In the genomic region with DNA sequence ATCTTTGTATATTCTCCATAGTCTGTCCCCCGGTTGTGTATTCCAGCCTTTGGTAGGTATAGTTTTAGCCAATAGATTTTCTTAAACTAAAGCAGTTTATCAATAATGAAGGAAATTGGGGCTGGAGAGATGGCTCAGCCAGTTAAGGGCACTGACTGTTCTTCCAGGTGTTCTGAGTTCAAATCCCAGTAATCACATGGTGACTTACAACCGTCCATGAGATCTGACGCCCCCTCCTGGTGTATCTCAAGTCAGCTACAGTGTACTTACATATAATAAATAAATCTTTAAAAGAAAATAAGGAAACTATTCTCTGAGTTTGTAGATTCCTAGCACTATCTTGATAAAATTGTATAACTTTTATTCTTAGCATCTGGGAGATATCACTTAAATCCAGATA, we compare ENCODE assay signal across 26 mouse cellular contexts. TPM values are rescaled to one million over a fixed set of nuclear protein-coding genes. Genes with fewer than 3 reads are reported as not detected.
DNase-seq lines count a peak whose midpoint lies in the region; ATAC-seq and TF ChIP-seq lines count a peak whose summit lies in the region.
"Had no signal": no experiment of that assay in that cellular context is flagged by ENCODE, and none has a peak within 500 bp of the region (broad histone marks: within the 10 kb centered on the region; RNA-seq: fewer than 3 reads in every experiment).

No protein-coding gene starts in this region.

- no peak overlapping the region for H3K9ac ChIP-seq in lung, postnatal 0 days (replicated peaks; ENCODE audit: low read depth)
- H3K9ac ChIP-seq: embryonic facial prominence, embryonic 12.5 days; heart, embryonic 12.5 days; hindbrain, embryonic 13.5 days; midbrain, embryonic 15.5 days had no signal

- no peak for ATAC-seq in lung, postnatal 0 days
- no peak for ATAC-seq in frontal cortex, adult (ENCODE audit: low TSS enrichment)
- ATAC-seq: forebrain, embryonic 14.5 days; midbrain, embryonic 15.5 days had no signal

- no peak overlapping the region for H3K4me3 ChIP-seq in lung, postnatal 0 days (ENCODE audit: low read depth, low read length)
- no peak overlapping the region for H3K4me3 ChIP-seq in lung, adult 2 months (replicated peaks; ENCODE audit: extremely low read depth, low read depth, low read length)
- H3K4me3 ChIP-seq: embryonic facial prominence, embryonic 12.5 days; heart, embryonic 12.5 days; hindbrain, embryonic 13.5 days; midbrain, embryonic 15.5 days had no signal

- 92% methylated on average over 3 of the region's 3 CpGs for WGBS in lung, postnatal 0 days
- WGBS in lung, adult 2 months, result 91% methylated on average over 3 of the region's 3 CpGs

- no peak for TF ChIP-seq EP300 in lung, postnatal 0 days (IDR thresholded peaks at IDR 0.05)

- TF ChIP-seq POLR2A in lung, adult 2 months (IDR thresholded peaks at IDR 0.05; ENCODE audit: borderline replicate concordance, extremely low read depth, low read depth, low read length), result no peak

- no peaks in the 10 kb centered on the region for H3K9me3 ChIP-seq in lung, postnatal 0 days (ENCODE audit: low read length)
- H3K9me3 ChIP-seq: embryonic facial prominence, embryonic 12.5 days; G1E; hindbrain, embryonic 13.5 days; midbrain, embryonic 15.5 days had no signal

- H3K36me3 ChIP-seq in lung, postnatal 0 days (ENCODE audit: insufficient read depth, low read length), result peaks cover 25% of the 10 kb centered on the region; the same call in 1 of the 2 replicates

- peak; percentile 63 for DNase-seq in heart, adult 11 months
- DNase-seq in heart, adult 8-10 months (ENCODE audit: low spot score), result no peak
- no peak for DNase-seq in lung, postnatal 0 days (ENCODE audit: low spot score)
- DNase-seq in lung, adult 2 months, result no peak
- DNase-seq in ZHBTc4 (ENCODE audit: low read depth, low spot score), result peak; percentile 62
- DNase-seq in cerebellum, adult 18-20 months, result no peak
- DNase-seq: adrenal gland, adult 8-10 months; cerebellum, adult 9-10 months; cerebellum, postnatal 36 days; gastrocnemius, postnatal 25 days; heart, adult 18-20 months; heart, postnatal 4 days; kidney, adult 2 months; kidney, postnatal 36 days; lung, adult 18-20 months; lung, postnatal 14 days; spleen, adult 18-20 months; thymus, adult 18-20 months; thymus, postnatal 36 days had no signal

- H3K27ac ChIP-seq in lung, postnatal 0 days (ENCODE audit: low read length), result no peak overlapping the region
- H3K27ac ChIP-seq: embryonic facial prominence, embryonic 12.5 days; hindbrain, embryonic 13.5 days; midbrain, embryonic 15.5 days had no signal

- no peak overlapping the region for H3K4me2 ChIP-seq in lung, postnatal 0 days (replicated peaks; ENCODE audit: low read depth, low read length)
- H3K4me2 ChIP-seq: heart, embryonic 12.5 days; midbrain, embryonic 15.5 days had no signal

- H3K4me1 ChIP-seq in lung, postnatal 0 days (ENCODE audit: insufficient read depth, low read depth, low read length), result peaks cover 5% of the 10 kb centered on the region; the same call in 1 of the 2 replicates
- peaks cover 4% of the 10 kb centered on the region for H3K4me1 ChIP-seq in lung, adult 2 months (ENCODE audit: control insufficient read depth, insufficient read depth, low read length)

- H3K27me3 ChIP-seq in lung, postnatal 0 days (replicated peaks; ENCODE audit: insufficient read depth, low read length), result no peaks in the 10 kb centered on the region
- H3K27me3 ChIP-seq: embryonic facial prominence, embryonic 12.5 days; heart, embryonic 12.5 days; hindbrain, embryonic 13.5 days; midbrain, embryonic 15.5 days had no signal

- TF ChIP-seq CTCF in lung, postnatal 0 days (IDR thresholded peaks at IDR 0.05), result 0 out of 2 replicates have a peak, but pooled peaks have one; percentile 12
- no peak for TF ChIP-seq CTCF in lung, adult 2 months (IDR thresholded peaks at IDR 0.05; ENCODE audit: insufficient read depth, low read length)

RNA-seq across cellular contexts. Expression of gene Bzw1, which starts 2.6 kb away (rescaled TPM):
- total RNA-seq in heart, adult 8-10 months (2022), result 10 to 100 TPM; 60.2 to 64.3 (median 62.1) TPM
- 201 and 206 TPM in 2 replicates for polyA plus RNA-seq in lung, postnatal 0 days (2015; fragmentation: Nextera tagmentation; extraction: Ambion mirVana)
- polyA plus RNA-seq in lung, adult 2 months (2012; rRNA removed), result 14.5 and 20.3 TPM in 2 replicates

RNA-seq across cellular contexts. Expression of gene Clk1, which starts 28.5 kb away (rescaled TPM):
- 10 to 100 TPM; 35.5 to 62.3 (median 46.7) TPM for total RNA-seq in heart, adult 8-10 months (2022)
- polyA plus RNA-seq in lung, postnatal 0 days (2015; fragmentation: Nextera tagmentation; extraction: Ambion mirVana), result 236 and 247 TPM in 2 replicates
- 46.5 and 89.9 TPM in 2 replicates for polyA plus RNA-seq in lung, adult 2 months (2012; rRNA removed)

RNA-seq across cellular contexts. Expression of gene Nif3l1, which starts 49.6 kb away (rescaled TPM):
- 10 to 100 TPM in 3 of 4 experiments, 1 to 10 TPM in 1; 10.0 to 15.4 (median 14.4) TPM for total RNA-seq in heart, adult 8-10 months (2022)
- polyA plus RNA-seq in lung, postnatal 0 days (2015; fragmentation: Nextera tagmentation; extraction: Ambion mirVana), result 13.0 and 14.9 TPM in 2 replicates
- polyA plus RNA-seq in lung, adult 2 months (2012; rRNA removed), result 13.9 and 19.2 TPM in 2 replicates

RNA-seq across cellular contexts. Expression of gene Ppil3, which starts 49.9 kb away (rescaled TPM):
- total RNA-seq in heart, adult 8-10 months (2022), result 10 to 100 TPM; 15.9 to 21.5 (median 18.7) TPM
- polyA plus RNA-seq in lung, postnatal 0 days (2015; fragmentation: Nextera tagmentation; extraction: Ambion mirVana), result 31.3 and 35.1 TPM in 2 replicates
- polyA plus RNA-seq in lung, adult 2 months (2012; rRNA removed), result 9.8 and 15.0 TPM in 2 replicates

Comparison
In these comparisons a context has a peak if more than half of its experiments do, and no peak if none do; other contexts are left out.
1. DNase-seq: peak in heart, adult 11 months (single experiment) and ZHBTc4 (single experiment); none in heart, adult 8-10 months (single experiment), lung, postnatal 0 days (single experiment), lung, adult 2 months (single experiment) and cerebellum, adult 18-20 months (0 of 2).